Mouse (Mus musculus) gastrocnemius, adult 2 months (tissue): ENCODE results near the gene Gm10945. TPM values are rescaled to one million over a fixed set of nuclear protein-coding genes. Genes with fewer than 3 reads are reported as not detected.
A peak's percentile ranks its signal among the peaks of the same experiment; 100 is the strongest.

Experiments used
- DNase-seq: peaks from one replicate; pipeline ENCODE4 v3.0.0; 2022
- H3K27ac ChIP-seq: fragments of 200-600 bp; 2 replicates; pipeline ENCODE4 v1.8.1; 2022; ENCODE audit warnings: mild to moderate bottlenecking
- H3K4me3 ChIP-seq: fragments of 200-600 bp; 2 replicates; pipeline ENCODE4 v1.8.1; 2022; ENCODE audit warnings: mild to moderate bottlenecking, moderate library complexity
- CTCF ChIP-seq: fragments of 200-600 bp; IDR thresholded peaks from 2 replicates; pipeline ENCODE4 v1.8.1; 2022; ENCODE audit warnings: antibody characterized with exemption, mild to moderate bottlenecking, moderate library complexity
- intact Hi-C: fragments of 180-260 bp; cut with DNase I; formaldehyde crosslinking; loops from one replicate; pipeline ENCODE4 v1.15.1; 2025
- long read RNA-seq, 2 experiments: library from polyadenylated mRNA; stranded (forward); transcript quantifications; one replicate each; pipeline ENCODE4 v2.0.0; 2021
- total RNA-seq, 2 experiments: library from RNA; stranded (reverse); gene quantifications; 2 replicates each; pipeline ENCODE4 v1.2.3; 2021

The Gm10945 gene
- not detected for total RNA-seq
- long read RNA-seq, experiment 1: 0 reads
- long read RNA-seq, experiment 2: 0 reads

DNA sequence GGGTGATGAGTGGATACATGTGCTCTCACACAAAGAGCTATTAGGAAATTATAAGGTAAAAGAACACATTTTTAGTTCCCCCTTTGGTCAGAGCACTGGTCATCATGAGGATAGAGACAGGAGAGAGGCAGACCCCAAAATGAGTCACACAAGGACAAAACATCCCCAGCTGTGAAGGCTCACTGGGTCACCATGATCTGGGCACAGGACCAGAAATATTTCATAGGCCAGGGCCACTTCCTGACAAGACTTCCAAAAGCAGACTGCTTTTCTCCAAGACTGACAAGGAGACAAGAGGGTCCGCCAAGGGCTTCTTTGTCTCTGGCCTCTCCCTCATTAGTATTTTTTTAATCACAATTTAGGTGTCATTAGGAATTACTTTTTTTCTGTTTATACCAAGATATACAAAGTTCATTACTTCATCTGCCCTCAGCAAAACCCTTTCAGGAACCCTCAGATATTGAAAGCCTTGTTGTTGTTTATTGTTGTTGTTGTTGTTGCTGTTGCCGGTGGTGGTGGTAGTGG lies at the start of gene Gm10945:
Gene Gm10945 (minus strand): TSS at position 475 of the 525 bp plus-strand sequence.
- Histone ChIP-seq H3K27ac (no peak within 1 kb of the TSS), H3K4me3 (no peak within 1 kb of the TSS)
- no peak for TF ChIP-seq CTCF
- intact Hi-C loops: no loop called here
- no peak for DNase-seq

DNA sequence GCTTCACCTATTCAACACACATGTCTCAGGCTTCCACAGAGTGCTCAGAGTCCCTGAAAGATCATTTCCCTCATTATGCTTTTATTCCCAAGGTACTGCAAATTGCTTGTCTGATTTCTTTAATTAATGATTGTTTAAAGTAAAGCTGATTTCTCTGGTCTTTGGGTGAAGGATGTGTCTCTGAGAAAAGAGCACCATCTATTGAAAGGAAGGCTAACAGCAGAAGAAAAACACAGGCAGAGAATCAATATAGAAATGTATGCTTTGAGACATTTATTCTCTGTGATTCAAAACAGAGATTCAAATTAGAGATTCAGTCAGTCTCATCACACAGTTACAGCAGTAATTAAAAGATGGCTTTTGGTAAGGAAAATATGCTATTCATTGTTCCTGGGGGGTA lies 28.7 kb upstream of the Gm10945 start:
- intact Hi-C loops: no loop called here
- H3K27ac ChIP-seq: no peak overlapping the region
- H3K4me3 ChIP-seq: no peak overlapping the region
- DNase-seq: no peak
- no peak for TF ChIP-seq CTCF

DNA sequence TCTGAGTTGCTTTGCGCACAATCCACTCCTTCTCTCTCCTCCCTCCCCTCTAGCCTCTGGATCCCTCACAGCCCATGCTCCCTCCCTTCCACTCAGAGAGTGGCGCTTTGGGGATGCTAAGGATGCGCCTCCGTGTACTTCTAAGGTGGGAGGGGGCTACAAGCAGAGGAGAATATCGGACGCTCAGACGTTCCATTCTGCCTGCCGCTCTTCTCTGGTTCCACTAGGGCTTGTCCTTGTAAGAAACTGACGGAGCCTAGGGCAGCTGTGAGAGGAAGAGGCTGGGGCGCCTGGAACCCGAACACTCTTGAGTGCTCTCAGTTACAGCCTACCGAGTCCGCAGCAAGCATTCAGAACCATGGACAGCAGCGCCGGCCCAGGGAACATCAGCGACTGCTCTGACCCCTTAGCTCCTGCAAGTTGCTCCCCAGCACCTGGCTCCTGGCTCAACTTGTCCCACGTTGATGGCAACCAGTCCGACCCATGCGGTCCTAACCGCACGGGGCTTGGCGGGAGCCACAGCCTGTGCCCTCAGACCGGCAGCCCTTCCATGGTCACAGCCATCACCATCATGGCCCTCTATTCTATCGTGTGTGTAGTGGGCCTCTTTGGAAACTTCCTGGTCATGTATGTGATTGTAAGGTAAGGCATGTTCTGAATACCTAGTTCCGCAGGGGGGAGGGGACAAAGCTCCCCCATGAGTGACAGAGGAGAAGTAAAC lies 27.1 kb upstream of the Gm10945 start:
- H3K4me3 ChIP-seq: no peak overlapping the region
- intact Hi-C loops: no loop called here
- no peak for TF ChIP-seq CTCF
- H3K27ac ChIP-seq: no peak overlapping the region
- no peak for DNase-seq

DNA sequence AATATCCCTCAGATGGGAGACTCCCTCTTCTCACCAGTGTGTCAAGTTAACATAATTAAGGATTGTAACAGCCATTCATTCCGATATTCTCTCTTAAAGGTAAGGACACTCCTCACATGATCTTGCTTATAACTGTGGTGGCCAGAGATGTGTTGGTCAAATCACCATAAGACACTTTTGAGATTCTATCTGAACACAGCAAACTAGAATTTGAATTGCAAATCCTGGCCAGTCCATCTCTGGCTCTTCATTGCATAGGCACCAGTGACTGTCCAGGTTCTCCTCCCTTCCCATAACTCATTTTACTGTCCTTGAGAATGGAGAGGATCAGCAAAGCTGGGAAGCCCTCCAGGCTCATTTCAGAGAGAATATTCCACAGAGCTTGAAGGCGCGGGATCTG lies 3.4 kb downstream of the Gm10945 start, which contains the start of gene Oprm1:
Gene Oprm1 (plus strand): TSS at position 301 of the 400 bp plus-strand sequence.
- Histone ChIP-seq H3K27ac (no peak within 1 kb of the TSS), H3K4me3 (no peak within 1 kb of the TSS)
- DNase-seq: no peak
- no peak for TF ChIP-seq CTCF
- intact Hi-C loops: no loop called here

DNA sequence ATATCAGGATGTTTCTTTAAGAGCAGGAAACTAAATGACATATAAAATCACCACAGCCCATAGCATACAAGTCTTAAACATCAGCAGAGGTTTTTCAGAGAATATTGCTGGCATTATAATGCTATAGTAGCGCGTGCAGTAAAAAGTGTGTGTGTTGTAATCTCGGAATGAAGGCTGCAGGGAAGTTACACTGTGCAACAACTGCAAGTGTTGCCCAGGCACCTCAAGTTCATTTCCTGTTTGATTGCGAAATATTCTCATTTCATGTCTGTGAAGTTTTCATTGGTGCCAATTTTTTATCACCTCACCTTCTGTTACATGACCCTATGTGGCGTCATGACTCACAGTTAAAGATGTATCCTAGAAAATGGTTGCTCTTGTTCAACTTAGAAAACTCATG lies 8.2 kb downstream of the Gm10945 start:
- no peak overlapping the region for H3K27ac ChIP-seq

DNA sequence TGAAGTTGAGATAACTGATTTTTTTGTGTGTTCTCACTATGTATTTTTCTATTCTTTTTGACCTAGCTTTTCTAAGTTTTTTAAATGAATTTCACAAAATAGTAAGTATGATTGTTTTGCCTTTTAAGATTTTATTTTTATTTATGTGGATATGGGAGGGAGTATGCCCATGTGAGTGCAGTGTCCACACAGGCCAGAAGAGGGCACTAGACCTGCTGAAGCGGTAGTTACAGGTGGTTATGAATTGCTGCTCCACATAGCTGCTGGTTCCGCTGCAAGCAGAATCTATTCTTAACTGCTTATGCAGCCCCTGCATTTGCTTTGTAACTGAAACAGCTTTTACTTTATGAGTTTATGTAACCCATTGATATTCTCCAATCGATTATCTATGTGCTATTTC lies 33.1 kb downstream of the Gm10945 start:
- intact Hi-C loops: no loop called here
- TF ChIP-seq CTCF: no peak

More for the DNA sequence above, 8.2 kb downstream of the Gm10945 start:
- no peak for TF ChIP-seq CTCF
- no peak for DNase-seq
- intact Hi-C loops: no loop called here
- H3K4me3 ChIP-seq: no peak overlapping the region

DNA sequence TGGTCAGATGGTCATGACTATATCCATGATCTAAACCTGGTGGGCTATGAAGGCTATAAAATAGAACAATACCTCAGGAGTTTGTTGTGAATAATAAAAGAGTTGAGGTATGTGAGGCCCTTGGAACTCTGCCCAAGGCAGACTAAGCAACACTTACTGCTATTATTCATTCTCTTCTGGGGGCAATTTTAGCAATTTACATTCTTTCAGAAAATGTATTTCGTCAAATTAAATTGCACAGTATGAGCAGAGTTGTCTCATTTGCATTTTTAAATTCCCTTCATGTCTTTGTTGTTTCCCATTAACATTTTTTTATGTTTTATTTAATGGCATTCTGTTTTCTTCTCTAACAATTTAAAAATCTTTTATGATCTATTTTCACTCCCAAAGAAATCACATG lies 37.8 kb downstream of the Gm10945 start:
- DNase-seq: no peak
- no peak overlapping the region for H3K27ac ChIP-seq
- intact Hi-C loops: no loop called here
- H3K4me3 ChIP-seq: no peak overlapping the region
- no peak for TF ChIP-seq CTCF

More for the DNA sequence above, 33.1 kb downstream of the Gm10945 start:
- Histone ChIP-seq H3K27ac (no peak overlapping the region), H3K4me3 (no peak overlapping the region)
- DNase-seq: no peak

DNA sequence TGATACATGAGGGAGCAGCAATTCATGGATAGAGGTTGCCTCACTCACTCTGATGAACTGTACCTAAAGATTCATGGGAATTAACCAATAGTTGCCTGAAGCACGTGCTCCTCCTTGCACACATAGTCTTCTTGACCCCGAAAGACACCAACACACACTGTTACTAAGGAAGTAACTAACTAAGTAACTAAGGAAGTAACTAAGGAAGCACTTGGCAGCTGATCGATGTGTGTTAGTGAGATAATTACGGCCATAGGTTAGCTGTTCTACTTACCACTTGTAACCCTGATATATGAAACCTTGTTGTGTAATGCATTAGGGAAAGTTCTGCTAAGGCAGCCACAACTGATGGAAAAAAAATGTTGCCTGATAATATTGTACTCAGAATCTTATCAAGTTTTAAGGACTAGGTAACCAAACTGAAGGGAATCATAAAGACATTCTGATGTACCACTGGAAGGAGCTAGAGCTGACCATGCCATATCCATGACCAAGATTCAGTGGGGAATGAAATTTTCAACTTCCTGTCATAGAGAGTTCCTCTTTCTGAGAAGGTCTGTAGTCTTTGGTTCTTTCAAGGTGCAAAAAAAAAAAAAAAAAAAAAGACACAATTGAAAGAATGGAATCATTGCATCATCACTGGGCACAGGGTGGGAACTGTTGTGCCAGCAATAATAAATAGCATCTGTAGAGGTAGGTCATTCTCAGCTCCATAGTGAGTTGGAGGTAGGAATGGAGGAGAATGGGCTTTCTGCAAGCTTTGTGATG lies 44.2 kb downstream of the Gm10945 start:
- no peak for TF ChIP-seq CTCF
- intact Hi-C loops: no loop called here

DNA sequence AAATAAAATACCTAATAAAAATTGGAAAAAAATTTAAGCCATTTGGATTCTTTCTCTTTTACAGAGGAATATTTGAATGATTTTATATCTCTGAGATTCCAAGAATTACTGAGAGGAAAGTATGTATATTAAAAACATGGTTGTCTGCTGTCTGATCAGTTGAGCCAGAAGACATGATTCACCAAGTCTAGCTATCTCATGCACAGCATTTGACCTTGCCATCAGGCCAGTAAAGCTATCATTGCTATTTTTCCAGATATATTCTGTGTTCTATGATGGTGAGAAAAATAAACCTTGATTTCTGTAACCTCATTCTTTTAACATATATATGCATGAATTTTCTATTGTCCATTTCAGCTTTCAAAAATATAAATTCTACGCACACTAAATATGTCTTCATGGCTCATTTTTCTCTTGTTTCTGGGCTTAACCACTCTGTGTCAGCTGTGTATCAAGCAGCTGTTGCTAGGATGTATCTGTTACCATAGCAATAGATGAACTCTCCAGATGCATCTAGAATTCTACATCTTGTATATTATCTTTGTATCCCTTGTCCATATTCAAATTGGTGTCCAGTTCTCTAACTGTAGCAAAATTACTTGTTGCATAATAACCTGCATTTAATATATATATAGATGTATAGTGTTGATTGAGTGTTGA lies 56.2 kb downstream of the Gm10945 start:
- no peak overlapping the region for H3K4me3 ChIP-seq
- no peak for DNase-seq
- H3K27ac ChIP-seq: no peak overlapping the region
- no peak for TF ChIP-seq CTCF
- intact Hi-C loops: no loop called here

More for the DNA sequence above, 44.2 kb downstream of the Gm10945 start:
- no peak for DNase-seq
- H3K27ac ChIP-seq: no peak overlapping the region
- no peak overlapping the region for H3K4me3 ChIP-seq

DNA sequence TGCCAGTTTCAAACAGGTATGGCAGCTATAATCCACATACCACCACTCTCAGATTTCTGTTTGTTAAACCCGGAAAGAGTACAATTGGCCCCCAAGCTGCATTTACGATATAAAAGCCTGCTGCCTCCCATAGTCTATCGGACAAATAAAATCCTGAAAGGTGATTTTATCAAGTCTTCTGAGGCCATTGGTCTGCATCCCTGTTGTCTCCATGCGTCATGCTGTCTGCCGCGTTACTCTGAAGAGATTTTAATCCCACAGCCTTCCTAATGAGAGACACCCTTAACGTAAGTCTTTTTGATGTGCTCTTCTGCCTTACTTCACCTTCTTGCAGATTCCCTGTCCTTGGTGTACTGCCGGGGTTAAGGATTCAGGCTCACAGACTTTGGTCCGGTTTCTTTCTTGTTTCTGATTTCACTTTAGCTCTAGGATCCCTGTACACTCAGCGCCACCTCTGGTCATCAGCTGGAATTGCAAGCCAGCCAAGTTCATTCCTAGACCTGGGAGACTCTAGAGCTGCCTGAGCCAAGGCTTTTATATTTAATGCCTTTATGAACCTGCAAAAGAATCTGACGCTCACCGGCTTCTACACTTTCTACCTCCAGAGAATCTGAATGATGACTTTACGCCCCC lies 67.2 kb downstream of the Gm10945 start:
- Histone ChIP-seq H3K27ac (no peak overlapping the region), H3K4me3 (peak overlapping the region; percentile 49)
- no peak for DNase-seq
- intact Hi-C loops: no loop called here
- peak; percentile 76 for TF ChIP-seq CTCF

Other genes with a start within 250 kb of the Gm10945 start
- gene Oprm1, start 3.3 kb downstream of the Gm10945 start, total RNA-seq: not detected